Comparison of ENCODE assay signal across 17 mouse cellular contexts in the genomic region with DNA sequence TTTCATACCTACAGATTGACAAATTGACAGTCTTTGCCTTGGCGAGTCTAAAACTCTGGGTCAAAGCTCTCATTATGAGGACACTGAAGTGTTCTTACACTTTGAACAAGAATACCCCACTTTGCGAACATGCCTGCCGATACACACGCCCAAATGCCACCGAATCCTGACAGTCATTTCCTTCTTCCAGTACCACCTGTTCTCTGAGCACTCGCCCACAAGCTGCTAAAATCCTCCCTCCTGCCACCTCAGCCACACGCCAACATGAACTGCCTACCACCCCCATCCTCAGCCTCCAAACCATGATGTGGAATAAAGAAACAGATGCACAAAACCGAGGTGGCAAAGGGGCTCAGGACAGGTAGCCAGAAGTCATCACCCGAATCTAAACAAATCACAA.
DNase-seq lines count a peak whose midpoint lies in the region; ATAC-seq and TF ChIP-seq lines count a peak whose summit lies in the region.
"Had no signal": no experiment of that assay in that cellular context is flagged by ENCODE, and none has a peak within 500 bp of the region (broad histone marks: within the 10 kb centered on the region; RNA-seq: fewer than 3 reads in every experiment).

No protein-coding gene starts in this region.

- intact Hi-C loops in left cerebral cortex, adult 2 months (cut with DNase I): loop anchor here (2.0 to 5.0 kb wide), 3 partner anchors 62 to 288 kb away; no protein-coding TSS in a partner anchor

- no peaks in the 10 kb centered on the region for H3K4me1 ChIP-seq in neural tube, embryonic 15.5 days
- H3K4me1 ChIP-seq: embryonic facial prominence, embryonic 13.5 days; heart, embryonic 15.5 days; kidney, embryonic 15.5 days; limb, embryonic 10.5 days; liver, embryonic 12.5 days; lung, embryonic 15.5 days; midbrain, embryonic 15.5 days had no signal

- no peak for TF ChIP-seq CTCF in left cerebral cortex, adult 2 months (IDR thresholded peaks at IDR 0.05)

- DNase-seq in cerebellum, postnatal 4 days (ENCODE audit: low spot score in 2 of 2): no peak
- peak; percentile 90 for DNase-seq in brain, adult 2 months (ENCODE audit: low read depth, low spot score)
- peak; percentile 49 to 58 for DNase-seq in cerebellum, postnatal 14 days
- peak in 1 of 2 experiments; percentile 24 for DNase-seq in left cerebral cortex, adult 2 months (ENCODE audit: extremely low spot score in 1 of 2, low spot score in 2 of 2)
- no peak for DNase-seq in gastrocnemius, adult 18-20 months (ENCODE audit: low spot score)
- no peak for DNase-seq in c-Kit-positive CD71-positive TER-119-positive erythroid progenitor cells, embryonic 14.5 days (ENCODE audit: low spot score)
- DNase-seq: heart, adult 11 months; thymus, postnatal 4 days had no signal

- no peak overlapping the region for H3K4me2 ChIP-seq in neural tube, embryonic 15.5 days
- H3K4me2 ChIP-seq: embryonic facial prominence, embryonic 13.5 days; heart, embryonic 15.5 days; kidney, embryonic 15.5 days; liver, embryonic 12.5 days; lung, embryonic 15.5 days; midbrain, embryonic 15.5 days had no signal

- no peaks in the 10 kb centered on the region for H3K9me3 ChIP-seq in neural tube, embryonic 15.5 days (replicated peaks)
- H3K9me3 ChIP-seq: embryonic facial prominence, embryonic 13.5 days; heart, embryonic 15.5 days; kidney, embryonic 15.5 days; limb, embryonic 10.5 days; liver, embryonic 12.5 days; lung, embryonic 15.5 days; midbrain, embryonic 15.5 days had no signal

- H3K4me3 ChIP-seq in left cerebral cortex, adult 2 months: no peak overlapping the region
- no peak overlapping the region for H3K4me3 ChIP-seq in neural tube, embryonic 15.5 days (replicated peaks)
- H3K4me3 ChIP-seq: embryonic facial prominence, embryonic 13.5 days; heart, embryonic 15.5 days; kidney, embryonic 15.5 days; limb, embryonic 10.5 days; liver, embryonic 12.5 days; lung, embryonic 15.5 days; midbrain, embryonic 15.5 days had no signal

- ATAC-seq in cerebellum, adult (ENCODE audit: insufficient number of reproducible peaks, low FRiP score, low TSS enrichment): peak; percentile 69; the same call in 1 of the 2 replicates
- no peak for ATAC-seq in neural tube, embryonic 15.5 days (ENCODE audit: low FRiP score)
- ATAC-seq: liver, embryonic 12.5 days; midbrain, embryonic 15.5 days had no signal

- 92% methylated on average over 9 of the region's 9 CpGs for WGBS in neural tube, embryonic 15.5 days

- H3K9ac ChIP-seq in neural tube, embryonic 15.5 days (replicated peaks): no peak overlapping the region
- H3K9ac ChIP-seq: embryonic facial prominence, embryonic 13.5 days; heart, embryonic 15.5 days; kidney, embryonic 15.5 days; liver, embryonic 12.5 days; lung, embryonic 15.5 days; midbrain, embryonic 15.5 days had no signal

- H3K36me3 ChIP-seq in neural tube, embryonic 15.5 days: no peaks in the 10 kb centered on the region
- H3K36me3 ChIP-seq: embryonic facial prominence, embryonic 13.5 days; heart, embryonic 15.5 days; kidney, embryonic 15.5 days; limb, embryonic 10.5 days; liver, embryonic 12.5 days; lung, embryonic 15.5 days; midbrain, embryonic 15.5 days had no signal

- H3K27me3 ChIP-seq in neural tube, embryonic 15.5 days (replicated peaks): no peaks in the 10 kb centered on the region
- H3K27me3 ChIP-seq: embryonic facial prominence, embryonic 13.5 days; heart, embryonic 15.5 days; kidney, embryonic 15.5 days; liver, embryonic 12.5 days; lung, embryonic 15.5 days; midbrain, embryonic 15.5 days had no signal

- peak overlapping the region; percentile 71 for H3K27ac ChIP-seq in left cerebral cortex, adult 2 months
- H3K27ac ChIP-seq in neural tube, embryonic 15.5 days (replicated peaks): no peak overlapping the region
- H3K27ac ChIP-seq: embryonic facial prominence, embryonic 13.5 days; heart, embryonic 15.5 days; kidney, embryonic 15.5 days; limb, embryonic 10.5 days; liver, embryonic 12.5 days; lung, embryonic 15.5 days; midbrain, embryonic 15.5 days had no signal

Comparison
In these comparisons a context has a peak if more than half of its experiments do, and no peak if none do; other contexts are left out.
1. DNase-seq: peak in brain, adult 2 months (single experiment) and cerebellum, postnatal 14 days (2 of 2); none in cerebellum, postnatal 4 days (0 of 2), gastrocnemius, adult 18-20 months (single experiment) and c-Kit-positive CD71-positive TER-119-positive erythroid progenitor cells, embryonic 14.5 days (single experiment).